ENCODE assay signal across 8 mouse cellular contexts in genomic region chr11:32181973-32182868, GRCm38 (mm10). TPM values are rescaled to one million over a fixed set of nuclear protein-coding genes. Genes with fewer than 3 reads are reported as not detected.
DNase-seq lines count a peak whose midpoint lies in the region; ATAC-seq and TF ChIP-seq lines count a peak whose summit lies in the region.

No protein-coding gene starts in this region.

- no peak overlapping the region for H3K27ac ChIP-seq in heart, embryonic 11.5 days (ENCODE audit: low read depth, low read length)
- no peak overlapping the region for H3K27ac ChIP-seq in intestine, embryonic 14.5 days (ENCODE audit: low read depth)
- no peak overlapping the region for H3K27ac ChIP-seq in midbrain, embryonic 14.5 days (replicated peaks; ENCODE audit: low read depth, low read length)
- H3K27ac ChIP-seq in small intestine, adult 2 months (ENCODE audit: insufficient read depth, low read depth, low read length): no peak overlapping the region

- no peaks in the 10 kb centered on the region for H3K4me1 ChIP-seq in heart, embryonic 11.5 days (ENCODE audit: control insufficient read depth, insufficient read depth, low read length)
- H3K4me1 ChIP-seq in intestine, embryonic 14.5 days (replicated peaks; ENCODE audit: control insufficient read depth, insufficient read depth, low read length): no peaks in the 10 kb centered on the region
- no peaks in the 10 kb centered on the region for H3K4me1 ChIP-seq in midbrain, embryonic 14.5 days (ENCODE audit: control insufficient read depth, insufficient read depth, low read length)
- H3K4me1 ChIP-seq in small intestine, adult 2 months (ENCODE audit: control insufficient read depth, insufficient read depth, insufficient read length, low read length): no peaks in the 10 kb centered on the region

- H3K4me2 ChIP-seq in heart, embryonic 11.5 days: no peak overlapping the region
- no peak overlapping the region for H3K4me2 ChIP-seq in intestine, embryonic 14.5 days (ENCODE audit: low read length)
- H3K4me2 ChIP-seq in midbrain, embryonic 14.5 days (ENCODE audit: low read length): no peak overlapping the region

- no peak overlapping the region for H3K4me3 ChIP-seq in heart, embryonic 11.5 days (ENCODE audit: low read depth, low read length)
- H3K4me3 ChIP-seq in intestine, embryonic 14.5 days (ENCODE audit: low read depth, low read length): no peak overlapping the region
- no peak overlapping the region for H3K4me3 ChIP-seq in midbrain, embryonic 14.5 days (replicated peaks; ENCODE audit: low read depth, low read length)
- H3K4me3 ChIP-seq in small intestine, adult 2 months (ENCODE audit: low read depth, low read length): no peak overlapping the region

- ATAC-seq in heart, embryonic 11.5 days (replicated peaks; ENCODE audit: insufficient number of reproducible peaks, low FRiP score, low TSS enrichment): no peak
- no peak for ATAC-seq in intestine, embryonic 14.5 days (replicated peaks; ENCODE audit: low FRiP score, low TSS enrichment, low read depth)
- no peak; the same call in 1 of the 2 replicates for ATAC-seq in midbrain, embryonic 14.5 days (ENCODE audit: low FRiP score, low TSS enrichment)

- TF ChIP-seq CTCF in small intestine, adult 2 months (IDR thresholded peaks at IDR 0.05; ENCODE audit: extremely low read depth, insufficient read length, insufficient replicate concordance, low read depth, low read length): peak; percentile 83; the same call in 1 of the 2 replicates

- DNase-seq in heart, adult 11 months: peak; percentile 93
- peak; percentile 87 to 97 for DNase-seq in cerebellum, postnatal 36 days
- DNase-seq in gastrocnemius, adult 18-20 months (ENCODE audit: low spot score): peak; percentile 88
- peak; percentile 96 for DNase-seq in intestine, embryonic 14.5 days (ENCODE audit: low spot score)
- peak; percentile 36 to 92 for DNase-seq in left cerebral cortex, adult 9 months (ENCODE audit: low spot score in 2 of 2)
- peak; percentile 92 for DNase-seq in midbrain, embryonic 14.5 days

- WGBS in heart, embryonic 11.5 days (ENCODE audit: insufficient replicate concordance): 45% methylated on average over 24 of the region's 25 CpGs
- 47% methylated on average over 24 of the region's 25 CpGs for WGBS in intestine, embryonic 14.5 days
- 49% methylated on average over 24 of the region's 25 CpGs for WGBS in midbrain, embryonic 14.5 days
- WGBS in small intestine, adult 2 months: 39% methylated on average over 25 of the region's 25 CpGs

- no peaks in the 10 kb centered on the region for H3K9me3 ChIP-seq in heart, embryonic 11.5 days (replicated peaks; ENCODE audit: control insufficient read depth, low read length)
- peaks cover 4% of the 10 kb centered on the region; the same call in 1 of the 2 replicates for H3K9me3 ChIP-seq in intestine, embryonic 14.5 days (ENCODE audit: control insufficient read depth, low read length)
- no peaks in the 10 kb centered on the region for H3K9me3 ChIP-seq in midbrain, embryonic 14.5 days (ENCODE audit: control insufficient read depth, low read length)

- no peak overlapping the region for H3K9ac ChIP-seq in heart, embryonic 11.5 days (ENCODE audit: low read depth, low read length)
- H3K9ac ChIP-seq in intestine, embryonic 14.5 days (ENCODE audit: low read length): no peak overlapping the region
- H3K9ac ChIP-seq in midbrain, embryonic 14.5 days (replicated peaks; ENCODE audit: low read length): no peak overlapping the region

- no peaks in the 10 kb centered on the region for H3K36me3 ChIP-seq in heart, embryonic 11.5 days (ENCODE audit: control insufficient read depth, insufficient read depth, low read length)
- H3K36me3 ChIP-seq in intestine, embryonic 14.5 days (ENCODE audit: control insufficient read depth, insufficient read depth, low read length): no peaks in the 10 kb centered on the region
- no peaks in the 10 kb centered on the region for H3K36me3 ChIP-seq in midbrain, embryonic 14.5 days (ENCODE audit: control insufficient read depth, insufficient read depth, low read length)
- no peaks in the 10 kb centered on the region for H3K36me3 ChIP-seq in small intestine, adult 2 months (ENCODE audit: control insufficient read depth, insufficient read depth, low read length)

- no peak for TF ChIP-seq POLR2A in small intestine, adult 2 months (IDR thresholded peaks at IDR 0.05; ENCODE audit: low read depth, low read length)

- peaks cover 7% of the 10 kb centered on the region; the same call in 1 of the 2 replicates for H3K27me3 ChIP-seq in heart, embryonic 11.5 days (ENCODE audit: control insufficient read depth, insufficient read depth, low read length)
- H3K27me3 ChIP-seq in intestine, embryonic 14.5 days (replicated peaks; ENCODE audit: control insufficient read depth, insufficient read depth, low read length): no peaks in the 10 kb centered on the region
- no peaks in the 10 kb centered on the region for H3K27me3 ChIP-seq in midbrain, embryonic 14.5 days (ENCODE audit: control insufficient read depth, insufficient read depth, low read length)
- no peaks in the 10 kb centered on the region for H3K27me3 ChIP-seq in small intestine, adult 2 months (ENCODE audit: control insufficient read depth, insufficient read depth, low read length)

RNA-seq across cellular contexts. Expression of gene Il9r, which starts 17.9 kb away (rescaled TPM):
- polyA plus RNA-seq in heart, embryonic 11.5 days (2014; fragmentation: Nextera tagmentation; extraction: Ambion mirVana): not detected in 2 replicates
- total RNA-seq in gastrocnemius, adult 18-20 months (2021): not detected
- polyA plus RNA-seq in intestine, embryonic 14.5 days (2014; fragmentation: Nextera tagmentation; extraction: Ambion mirVana): not detected in 2 replicates
- not detected in 2 replicates for polyA plus RNA-seq in midbrain, embryonic 14.5 days (2014; fragmentation: Nextera tagmentation; extraction: Ambion mirVana)
- 0.85 and 1.4 TPM in 2 replicates for polyA plus RNA-seq in small intestine, adult 2 months (2012; rRNA removed)

RNA-seq across cellular contexts. Expression of gene Snrnp25, which starts 23.0 kb away (rescaled TPM):
- 59.6 and 72.2 TPM in 2 replicates for polyA plus RNA-seq in heart, embryonic 11.5 days (2014; fragmentation: Nextera tagmentation; extraction: Ambion mirVana)
- 10 to 100 TPM in 1 of 2 experiments, 1 to 10 TPM in 1; 9.3 to 12.1 TPM for total RNA-seq in gastrocnemius, adult 18-20 months (2021)
- polyA plus RNA-seq in intestine, embryonic 14.5 days (2014; fragmentation: Nextera tagmentation; extraction: Ambion mirVana): 58.0 and 60.7 TPM in 2 replicates
- 46.7 and 54.9 TPM in 2 replicates for polyA plus RNA-seq in midbrain, embryonic 14.5 days (2014; fragmentation: Nextera tagmentation; extraction: Ambion mirVana)
- polyA plus RNA-seq in small intestine, adult 2 months (2012; rRNA removed): 11.5 and 22.5 TPM in 2 replicates

RNA-seq across cellular contexts. Expression of gene Rhbdf1, which starts 39.9 kb away (rescaled TPM):
- polyA plus RNA-seq in heart, embryonic 11.5 days (2014; fragmentation: Nextera tagmentation; extraction: Ambion mirVana): 28.2 and 30.3 TPM in 2 replicates
- 10 to 100 TPM; 17.8 to 17.9 TPM for total RNA-seq in gastrocnemius, adult 18-20 months (2021)
- polyA plus RNA-seq in intestine, embryonic 14.5 days (2014; fragmentation: Nextera tagmentation; extraction: Ambion mirVana): 45.6 and 57.9 TPM in 2 replicates
- polyA plus RNA-seq in midbrain, embryonic 14.5 days (2014; fragmentation: Nextera tagmentation; extraction: Ambion mirVana): 15.3 and 17.5 TPM in 2 replicates
- 56.7 and 64.4 TPM in 2 replicates for polyA plus RNA-seq in small intestine, adult 2 months (2012; rRNA removed)

RNA-seq across cellular contexts. Expression of gene Mpg, which starts 44.1 kb away (rescaled TPM):
- polyA plus RNA-seq in heart, embryonic 11.5 days (2014; fragmentation: Nextera tagmentation; extraction: Ambion mirVana): 22.0 and 22.5 TPM in 2 replicates
- total RNA-seq in gastrocnemius, adult 18-20 months (2021): 1 to 10 TPM; 4.1 to 4.4 TPM
- 36.2 and 39.3 TPM in 2 replicates for polyA plus RNA-seq in intestine, embryonic 14.5 days (2014; fragmentation: Nextera tagmentation; extraction: Ambion mirVana)
- 37.4 and 37.7 TPM in 2 replicates for polyA plus RNA-seq in midbrain, embryonic 14.5 days (2014; fragmentation: Nextera tagmentation; extraction: Ambion mirVana)
- polyA plus RNA-seq in small intestine, adult 2 months (2012; rRNA removed): 4.9 and 7.5 TPM in 2 replicates
